Mouse (Mus musculus): ENCODE results near the gene Asb16. TPM values are rescaled to one million over a fixed set of nuclear protein-coding genes. Genes with fewer than 3 reads are reported as not detected.

Gene Asb16
- polyA plus RNA-seq, 1 experiment from 2014 or later = 0.09 TPM

GRCm38 (mm10) chr11:102289511-102290100 lies 21.1 kb downstream of the Asb16 start:
- Histone ChIP-seq H3K4me3 (ENCODE audit: low read depth, low read length) (no peak overlapping the region), H3K27ac (ENCODE audit: low read depth, low read length) (no peak overlapping the region), H3K36me3 (ENCODE audit: control insufficient read depth, insufficient read depth) (peaks cover 62% of the 10 kb centered on the region), H3K27me3 (replicated peaks; ENCODE audit: control insufficient read depth, insufficient read depth, low read length) (no peaks in the 10 kb centered on the region), H3K9me3 (ENCODE audit: control insufficient read depth) (no peaks in the 10 kb centered on the region), H3K9ac (ENCODE audit: low read depth, low read length) (no peak overlapping the region), H3K4me2 (replicated peaks; ENCODE audit: low read depth) (no peak overlapping the region), H3K4me1 (replicated peaks; ENCODE audit: control insufficient read depth, insufficient read depth, low read length) (peaks cover 5% of the 10 kb centered on the region; the same call in 1 of the 2 replicates)
- ATAC-seq = no peak
- TF ChIP-seq CTCF (IDR thresholded peaks at IDR 0.05; ENCODE audit: low read depth) = no peak
- whole genome bisulfite sequencing = 62% methylated on average over 6 of the region's 6 CpGs

- no peak for TF ChIP-seq CTCF (IDR thresholded peaks at IDR 0.05; ENCODE audit: low read depth)
- Histone ChIP-seq H3K36me3 (ENCODE audit: control insufficient read depth, insufficient read depth) (peaks cover 62% of the 10 kb centered on the region), H3K27ac (ENCODE audit: low read depth, low read length) (no peak overlapping the region), H3K9me3 (ENCODE audit: control insufficient read depth) (no peaks in the 10 kb centered on the region), H3K27me3 (replicated peaks; ENCODE audit: control insufficient read depth, insufficient read depth, low read length) (no peaks in the 10 kb centered on the region), H3K4me2 (replicated peaks; ENCODE audit: low read depth) (no peak overlapping the region), H3K4me3 (ENCODE audit: low read depth, low read length) (no peak overlapping the region), H3K4me1 (replicated peaks; ENCODE audit: control insufficient read depth, insufficient read depth, low read length) (peaks cover 5% of the 10 kb centered on the region; the same call in 1 of the 2 replicates), H3K9ac (ENCODE audit: low read depth, low read length) (no peak overlapping the region)
- 80% methylated on average over 4 of the region's 4 CpGs for WGBS
- no peak for ATAC-seq
These were observed 21.6 kb downstream of the Asb16 start for GRCm38 (mm10) chr11:102290141-102290540.

- H3K27me3 ChIP-seq (replicated peaks; ENCODE audit: control insufficient read depth, insufficient read depth, low read length) = no peaks in the 10 kb centered on the region
- WGBS = 82% methylated on average over 11 of the region's 11 CpGs
- peaks cover 62% of the 10 kb centered on the region for H3K36me3 ChIP-seq (ENCODE audit: control insufficient read depth, insufficient read depth)
These were observed 22.6 kb downstream of the Asb16 start for GRCm38 (mm10) chr11:102291051-102291535.

GRCm38 (mm10) chr11:102293971-102294370 lies 25.4 kb downstream of the Asb16 start:
- H3K27ac ChIP-seq (ENCODE audit: low read depth, low read length) = no peak overlapping the region
- H3K9ac ChIP-seq (ENCODE audit: low read depth, low read length) = no peak overlapping the region
- no peaks in the 10 kb centered on the region for H3K4me1 ChIP-seq (replicated peaks; ENCODE audit: control insufficient read depth, insufficient read depth, low read length)
- H3K4me3 ChIP-seq (ENCODE audit: low read depth, low read length) = no peak overlapping the region
- H3K36me3 ChIP-seq (ENCODE audit: control insufficient read depth, insufficient read depth) = peaks cover 48% of the 10 kb centered on the region
- TF ChIP-seq CTCF (IDR thresholded peaks at IDR 0.05; ENCODE audit: low read depth) = no peak
- ATAC-seq = no peak
- H3K4me2 ChIP-seq (replicated peaks; ENCODE audit: low read depth) = no peak overlapping the region
- no peaks in the 10 kb centered on the region for H3K9me3 ChIP-seq (ENCODE audit: control insufficient read depth)
- H3K27me3 ChIP-seq (replicated peaks; ENCODE audit: control insufficient read depth, insufficient read depth, low read length) = no peaks in the 10 kb centered on the region
- 94% methylated on average over 13 of the region's 13 CpGs for WGBS

More at GRCm38 (mm10) chr11:102291051-102291535, 22.6 kb downstream of the Asb16 start:
- Histone ChIP-seq H3K27ac (ENCODE audit: low read depth, low read length) (no peak overlapping the region), H3K9ac (ENCODE audit: low read depth, low read length) (no peak overlapping the region), H3K4me2 (replicated peaks; ENCODE audit: low read depth) (no peak overlapping the region), H3K4me1 (replicated peaks; ENCODE audit: control insufficient read depth, insufficient read depth, low read length) (no peaks in the 10 kb centered on the region), H3K9me3 (ENCODE audit: control insufficient read depth) (no peaks in the 10 kb centered on the region), H3K4me3 (ENCODE audit: low read depth, low read length) (no peak overlapping the region)
- no peak for ATAC-seq
- no peak for TF ChIP-seq CTCF (IDR thresholded peaks at IDR 0.05; ENCODE audit: low read depth)

- WGBS = 66% methylated on average over 5 of the region's 5 CpGs
- ATAC-seq = no peak
- Histone ChIP-seq H3K27ac (ENCODE audit: low read depth, low read length) (peak overlapping the region; percentile 97; the same call in 1 of the 2 replicates), H3K36me3 (ENCODE audit: control insufficient read depth, insufficient read depth) (peaks cover 48% of the 10 kb centered on the region), H3K9me3 (ENCODE audit: control insufficient read depth) (no peaks in the 10 kb centered on the region), H3K9ac (ENCODE audit: low read depth, low read length) (no peak overlapping the region), H3K27me3 (replicated peaks; ENCODE audit: control insufficient read depth, insufficient read depth, low read length) (no peaks in the 10 kb centered on the region), H3K4me2 (replicated peaks; ENCODE audit: low read depth) (peak overlapping the region; percentile 81; the same call in 1 of the 2 replicates), H3K4me3 (ENCODE audit: low read depth, low read length) (no peak overlapping the region), H3K4me1 (replicated peaks; ENCODE audit: control insufficient read depth, insufficient read depth, low read length) (no peaks in the 10 kb centered on the region)
- no peak for TF ChIP-seq CTCF (IDR thresholded peaks at IDR 0.05; ENCODE audit: low read depth)
These were observed 25.9 kb downstream of the Asb16 start for GRCm38 (mm10) chr11:102294416-102294815.

GRCm38 (mm10) chr11:102294887-102295597 lies 26.5 kb downstream of the Asb16 start:
- peak overlapping the region; percentile 81 for H3K4me2 ChIP-seq (replicated peaks; ENCODE audit: low read depth)
- peak; percentile 52 for TF ChIP-seq CTCF (IDR thresholded peaks at IDR 0.05; ENCODE audit: low read depth)
- WGBS = 66% methylated on average over 12 of the region's 12 CpGs
- H3K4me1 ChIP-seq (replicated peaks; ENCODE audit: control insufficient read depth, insufficient read depth, low read length) = no peaks in the 10 kb centered on the region
- no peaks in the 10 kb centered on the region for H3K27me3 ChIP-seq (replicated peaks; ENCODE audit: control insufficient read depth, insufficient read depth, low read length)
- H3K36me3 ChIP-seq (ENCODE audit: control insufficient read depth, insufficient read depth) = peaks cover 44% of the 10 kb centered on the region
- peak overlapping the region; percentile 97 for H3K27ac ChIP-seq (ENCODE audit: low read depth, low read length)
- peak overlapping the region; percentile 92; the same call in 1 of the 2 replicates for H3K9ac ChIP-seq (ENCODE audit: low read depth, low read length)
- H3K9me3 ChIP-seq (ENCODE audit: control insufficient read depth) = no peaks in the 10 kb centered on the region
- H3K4me3 ChIP-seq (ENCODE audit: low read depth, low read length) = peak overlapping the region; percentile 83
- no peak for ATAC-seq
